Mouse (Mus musculus) hindbrain, embryonic 13.5 days (tissue): ENCODE measurements at regions not wholly inside any gene's neighbourhood (a gene's known extent, or its start where the extent isn't known, plus 50 kb on each side); places are given as distances from the start of the nearest gene placed in this dataset.

Source experiments
- ATAC-seq: fragments of 200-750 bp; cut with Nextera tagmentation; 2 replicates; pipeline ENCODE4 v1.8.0; 2017; ENCODE audit warnings: moderate TSS enrichment; ENCODE audit not compliant: low FRiP score
- H3K27ac ChIP-seq: fragments of 300-500 bp; sonication (generic); 2 replicates; pipeline ENCODE4 v1.5.1; 2015; ENCODE audit warnings: inconsistent platforms, mild to moderate bottlenecking, moderate library complexity
- H3K27me3 ChIP-seq: fragments of 300-500 bp; sonication (generic); 2 replicates; pipeline ENCODE4 v1.6.1; 2015; ENCODE audit warnings: mild to moderate bottlenecking, inconsistent platforms
- H3K36me3 ChIP-seq: fragments of 300-500 bp; sonication (generic); 2 replicates; pipeline ENCODE4 v1.6.1; 2015; ENCODE audit warnings: mild to moderate bottlenecking, inconsistent platforms
- H3K4me1 ChIP-seq: fragments of 300-500 bp; sonication (generic); replicated peaks from 2 replicates; pipeline ENCODE4 v1.6.1; 2015; ENCODE audit warnings: inconsistent platforms
- H3K4me2 ChIP-seq: fragments of 300-500 bp; sonication (generic); 2 replicates; pipeline ENCODE4 v1.6.1; 2015; ENCODE audit warnings: inconsistent platforms, mild to moderate bottlenecking, moderate library complexity
- H3K4me3 ChIP-seq: fragments of 300-500 bp; sonication (generic); 2 replicates; pipeline ENCODE4 v1.5.1; 2015; ENCODE audit warnings: mild to moderate bottlenecking, inconsistent platforms
- H3K9ac ChIP-seq: fragments of 300-500 bp; sonication (generic); 2 replicates; pipeline ENCODE4 v1.6.1; 2015; ENCODE audit warnings: mild to moderate bottlenecking, inconsistent platforms
- H3K9me3 ChIP-seq: fragments of 300-500 bp; sonication (generic); 2 replicates; pipeline ENCODE4 v1.6.1; 2016; ENCODE audit warnings: inconsistent platforms
- WGBS: fragments of 180-500 bp; shearing (Covaris S2); methylation state at CpG from one replicate; pipeline ENCODE4 v1.1.7; 2015; 5-methylcytosine and 5-hydroxymethylcytosine counted together

DNA sequence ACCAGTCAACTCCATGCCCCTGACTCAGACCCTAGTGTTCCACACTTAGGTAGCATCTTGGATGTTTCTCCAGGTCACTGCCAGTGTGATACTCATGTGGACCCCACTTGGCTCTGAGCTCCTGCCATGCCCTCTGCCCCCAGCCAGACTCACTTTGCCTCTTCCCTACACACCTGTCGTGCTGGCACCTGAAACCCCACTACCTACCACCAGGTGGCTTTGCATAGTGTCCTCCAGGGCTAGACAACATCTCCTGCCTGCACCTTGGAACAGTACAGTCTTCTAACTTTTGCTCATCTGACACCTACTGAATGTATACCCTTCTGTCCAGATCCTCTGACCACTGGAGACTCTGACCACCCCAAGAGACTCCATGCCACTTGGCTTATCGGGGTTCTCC is 80.6 kb downstream of the Fam53a start:
- Histone ChIP-seq H3K4me1 (peaks cover 8% of the 10 kb centered on the region; the same call in 1 of the 2 replicates), H3K4me2 (no peak overlapping the region), H3K27ac (no peak overlapping the region), H3K4me3 (no peak overlapping the region), H3K9me3 (no peaks in the 10 kb centered on the region), H3K9ac (no peak overlapping the region), H3K36me3 (no peaks in the 10 kb centered on the region), H3K27me3 (peaks cover 74% of the 10 kb centered on the region)
- no peak for ATAC-seq
- WGBS: 77% methylated on average over 2 of the region's 2 CpGs

DNA sequence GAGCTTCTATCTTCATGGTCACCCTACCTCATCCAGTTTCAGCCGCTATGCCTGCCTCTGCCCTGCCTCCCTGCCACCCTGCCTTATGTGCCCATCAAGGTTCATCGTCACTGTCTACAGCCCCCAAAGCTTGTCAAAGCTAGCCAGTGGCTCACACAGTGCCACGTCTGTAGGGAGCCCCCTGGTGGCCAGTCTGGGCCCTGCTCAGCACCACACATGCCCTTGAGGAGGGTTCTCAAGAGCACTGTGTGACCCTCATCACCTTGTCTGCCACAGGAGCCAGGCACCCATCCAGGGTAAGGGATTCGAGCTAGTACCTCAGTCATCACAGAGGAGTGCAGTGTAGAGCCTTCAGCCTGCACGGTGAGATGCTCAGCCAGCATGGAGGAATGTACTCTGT is 86.1 kb downstream of the Fam53a start:
- H3K36me3 ChIP-seq: no peaks in the 10 kb centered on the region
- no peak overlapping the region for H3K4me3 ChIP-seq
- no peaks in the 10 kb centered on the region for H3K9me3 ChIP-seq
- peaks cover 80% of the 10 kb centered on the region for H3K27me3 ChIP-seq
- H3K9ac ChIP-seq: no peak overlapping the region
- peak; percentile 23; the same call in 1 of the 2 replicates for ATAC-seq
- H3K27ac ChIP-seq: no peak overlapping the region
- no peak overlapping the region for H3K4me2 ChIP-seq
- 23% methylated on average over 5 of the region's 5 CpGs for WGBS
- H3K4me1 ChIP-seq: peaks cover 48% of the 10 kb centered on the region

DNA sequence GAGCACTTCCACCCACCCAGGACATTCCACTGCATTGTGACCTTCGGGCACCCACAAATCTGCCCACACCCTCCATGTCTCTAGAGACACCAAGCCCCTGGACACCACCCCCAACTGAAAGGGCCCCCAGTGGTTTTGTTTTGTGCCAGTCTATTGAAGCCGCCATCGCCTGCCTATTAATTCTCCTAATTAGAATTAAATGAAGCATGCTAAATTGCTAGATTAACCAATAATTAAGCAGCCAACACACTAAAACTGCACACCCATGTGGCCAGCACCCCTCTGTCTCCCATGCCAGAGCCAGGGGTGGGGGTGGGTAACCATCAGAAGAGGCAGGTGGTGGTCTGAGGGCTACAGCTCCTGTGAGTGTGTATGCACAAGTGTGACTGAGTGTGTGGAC is 86.8 kb downstream of the Fam53a start:
- H3K4me2 ChIP-seq: no peak overlapping the region
- ATAC-seq: peak; percentile 42
- WGBS: 50% methylated on average over 3 of the region's 3 CpGs

DNA sequence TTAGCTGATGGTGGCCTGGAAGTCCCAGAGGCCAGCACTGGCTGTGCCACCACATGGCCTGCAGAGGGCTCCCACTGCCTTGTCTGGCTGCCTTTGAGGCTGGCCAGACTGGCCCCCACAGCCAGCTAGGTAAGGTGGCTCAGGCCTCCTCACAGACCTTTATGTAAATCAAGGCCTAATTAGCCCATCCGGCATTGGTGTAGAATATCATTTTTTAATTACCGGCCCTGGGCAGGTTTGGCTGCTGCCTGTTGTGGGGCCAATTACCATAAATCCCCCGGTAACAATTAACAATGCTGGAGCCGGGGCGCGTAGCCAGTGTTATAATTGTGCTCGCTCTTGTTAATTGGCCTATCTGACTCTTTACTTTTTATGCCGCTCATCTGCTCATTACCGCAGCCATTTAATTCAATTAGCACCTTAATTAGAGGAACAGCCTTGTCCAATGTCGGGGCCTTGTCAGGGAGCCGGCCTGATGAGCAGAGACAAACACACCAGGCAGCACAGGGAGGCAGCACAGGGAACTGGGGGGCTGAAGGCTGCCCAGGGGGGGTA is 87.4 kb downstream of the Fam53a start:
- peaks cover 54% of the 10 kb centered on the region for H3K4me1 ChIP-seq
- H3K36me3 ChIP-seq: no peaks in the 10 kb centered on the region
- H3K4me2 ChIP-seq: no peak overlapping the region
- WGBS: 20% methylated on average over 11 of the region's 11 CpGs
- peaks cover 80% of the 10 kb centered on the region for H3K27me3 ChIP-seq
- no peaks in the 10 kb centered on the region for H3K9me3 ChIP-seq
- no peak overlapping the region for H3K4me3 ChIP-seq
- ATAC-seq: peak; percentile 59
- H3K9ac ChIP-seq: no peak overlapping the region
- 0 out of 2 replicates have a peak overlapping the region, but pooled peaks have one; percentile 23 for H3K27ac ChIP-seq

More for the DNA sequence above, 86.8 kb downstream of the Fam53a start:
- Histone ChIP-seq H3K9ac (no peak overlapping the region), H3K9me3 (no peaks in the 10 kb centered on the region), H3K4me3 (no peak overlapping the region), H3K36me3 (no peaks in the 10 kb centered on the region), H3K27me3 (peaks cover 80% of the 10 kb centered on the region), H3K4me1 (peaks cover 50% of the 10 kb centered on the region), H3K27ac (0 out of 2 replicates have a peak overlapping the region, but pooled peaks have one; percentile 23)

DNA sequence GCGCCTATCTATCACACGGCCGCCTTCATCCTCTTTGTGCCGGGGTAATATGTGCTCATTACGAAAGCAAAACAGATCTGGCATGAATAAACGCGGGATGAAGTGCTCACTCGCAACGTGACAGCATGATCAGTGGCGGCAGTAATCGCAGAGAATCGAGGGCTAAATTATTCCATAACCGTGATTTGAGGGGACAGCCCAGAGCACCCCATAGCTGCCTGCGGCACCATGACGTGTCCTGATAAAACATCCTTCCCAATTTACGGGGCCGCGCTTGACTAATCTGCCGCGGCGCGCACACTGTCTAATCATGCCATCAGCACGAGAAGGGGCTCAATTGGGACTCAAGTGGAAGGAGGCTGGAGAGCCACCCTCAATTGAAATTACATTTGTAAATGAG is 89.2 kb downstream of the Fam53a start:
- whole genome bisulfite sequencing: 23% methylated on average over 23 of the region's 23 CpGs
- H3K9me3 ChIP-seq: no peaks in the 10 kb centered on the region
- no peaks in the 10 kb centered on the region for H3K36me3 ChIP-seq
- 0 out of 2 replicates have a peak, but pooled peaks have one; percentile 34 for ATAC-seq
- peaks cover 80% of the 10 kb centered on the region for H3K27me3 ChIP-seq
- H3K27ac ChIP-seq: peak overlapping the region; percentile 48; the same call in 1 of the 2 replicates
- H3K9ac ChIP-seq: 0 out of 2 replicates have a peak overlapping the region, but pooled peaks have one; percentile 19
- H3K4me1 ChIP-seq: peaks cover 57% of the 10 kb centered on the region
- peak overlapping the region; percentile 41 for H3K4me2 ChIP-seq
- H3K4me3 ChIP-seq: peak overlapping the region; percentile 9; the same call in 1 of the 2 replicates

DNA sequence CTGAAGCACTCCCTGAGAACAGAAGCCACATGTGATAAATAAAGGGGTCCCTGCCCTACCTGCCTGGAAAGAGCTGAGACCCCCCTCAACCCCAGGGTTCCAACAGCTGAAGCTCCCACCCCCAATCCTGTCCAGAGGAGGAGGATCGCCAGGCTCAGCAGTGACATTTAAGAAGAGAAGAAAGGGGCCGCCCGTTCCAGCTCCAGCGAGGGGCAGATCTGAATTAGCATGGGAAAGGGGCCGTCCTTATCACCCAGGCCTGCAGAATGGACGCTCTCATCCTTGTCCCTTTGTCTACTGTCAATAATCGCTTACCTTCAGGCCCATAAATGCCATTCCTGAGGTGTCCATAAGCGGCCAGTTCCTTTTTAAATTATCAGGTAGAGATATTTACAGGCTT is 92.0 kb downstream of the Fam53a start:
- ATAC-seq: no peak
- no peak overlapping the region for H3K4me2 ChIP-seq
- peaks cover 90% of the 10 kb centered on the region for H3K27me3 ChIP-seq
- no peak overlapping the region for H3K9ac ChIP-seq
- no peaks in the 10 kb centered on the region for H3K36me3 ChIP-seq
- 25% methylated on average over 8 of the region's 8 CpGs for WGBS
- no peak overlapping the region for H3K4me3 ChIP-seq
- H3K27ac ChIP-seq: no peak overlapping the region
- H3K9me3 ChIP-seq: no peaks in the 10 kb centered on the region
- H3K4me1 ChIP-seq: peaks cover 58% of the 10 kb centered on the region

DNA sequence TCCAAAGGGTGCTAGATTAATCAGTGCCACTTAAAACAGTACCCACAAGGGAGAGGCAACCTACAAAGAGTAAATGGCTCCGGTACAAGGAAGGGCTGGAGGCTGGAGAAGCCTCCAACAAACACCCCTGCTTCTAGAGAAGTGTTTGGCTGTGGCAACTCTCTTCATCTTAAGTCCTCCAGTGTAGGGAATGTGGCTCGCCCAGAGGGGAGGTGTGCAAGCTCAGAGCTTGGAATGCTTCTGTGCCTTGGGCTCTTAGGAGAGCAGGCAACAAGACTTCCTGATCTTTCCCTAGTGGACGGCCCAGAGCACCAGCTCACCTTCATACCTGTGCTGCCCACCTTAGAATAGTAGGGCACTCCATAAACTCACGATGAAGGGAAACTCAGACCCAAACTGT is 92.4 kb downstream of the Fam53a start:
- Histone ChIP-seq H3K27me3 (peaks cover 94% of the 10 kb centered on the region), H3K4me2 (no peak overlapping the region), H3K27ac (no peak overlapping the region), H3K4me1 (peaks cover 54% of the 10 kb centered on the region), H3K4me3 (no peak overlapping the region), H3K9me3 (no peaks in the 10 kb centered on the region), H3K9ac (no peak overlapping the region), H3K36me3 (no peaks in the 10 kb centered on the region)
- no peak for ATAC-seq
- 64% methylated on average over 4 of the region's 4 CpGs for WGBS

DNA sequence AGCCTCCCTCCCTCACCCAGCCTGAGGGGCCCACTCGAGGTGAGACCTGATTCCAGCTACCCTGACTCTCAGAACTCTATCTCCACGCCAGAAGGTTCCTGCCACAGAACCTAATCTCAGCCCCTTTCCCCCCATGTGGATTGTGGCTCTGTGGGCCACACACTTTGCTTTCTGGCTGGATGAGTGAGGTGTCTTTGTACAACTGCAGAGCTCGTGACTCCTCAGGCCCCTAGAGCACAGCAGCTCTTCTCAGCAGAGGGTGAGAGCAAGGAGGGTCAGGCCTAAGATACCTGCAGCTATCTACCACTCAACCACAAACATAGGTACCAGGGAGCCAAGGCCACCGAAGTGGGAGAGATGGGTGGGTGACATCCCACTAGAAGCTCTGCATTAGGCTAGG is 93.2 kb downstream of the Fam53a start:
- no peak overlapping the region for H3K4me2 ChIP-seq
- H3K4me1 ChIP-seq: peaks cover 46% of the 10 kb centered on the region
- no peak overlapping the region for H3K27ac ChIP-seq
- H3K36me3 ChIP-seq: no peaks in the 10 kb centered on the region
- no peak overlapping the region for H3K4me3 ChIP-seq
- peaks cover 99% of the 10 kb centered on the region for H3K27me3 ChIP-seq
- no peaks in the 10 kb centered on the region for H3K9me3 ChIP-seq
- H3K9ac ChIP-seq: no peak overlapping the region
- no peak for ATAC-seq
- 81% methylated on average over 4 of the region's 4 CpGs for WGBS

DNA sequence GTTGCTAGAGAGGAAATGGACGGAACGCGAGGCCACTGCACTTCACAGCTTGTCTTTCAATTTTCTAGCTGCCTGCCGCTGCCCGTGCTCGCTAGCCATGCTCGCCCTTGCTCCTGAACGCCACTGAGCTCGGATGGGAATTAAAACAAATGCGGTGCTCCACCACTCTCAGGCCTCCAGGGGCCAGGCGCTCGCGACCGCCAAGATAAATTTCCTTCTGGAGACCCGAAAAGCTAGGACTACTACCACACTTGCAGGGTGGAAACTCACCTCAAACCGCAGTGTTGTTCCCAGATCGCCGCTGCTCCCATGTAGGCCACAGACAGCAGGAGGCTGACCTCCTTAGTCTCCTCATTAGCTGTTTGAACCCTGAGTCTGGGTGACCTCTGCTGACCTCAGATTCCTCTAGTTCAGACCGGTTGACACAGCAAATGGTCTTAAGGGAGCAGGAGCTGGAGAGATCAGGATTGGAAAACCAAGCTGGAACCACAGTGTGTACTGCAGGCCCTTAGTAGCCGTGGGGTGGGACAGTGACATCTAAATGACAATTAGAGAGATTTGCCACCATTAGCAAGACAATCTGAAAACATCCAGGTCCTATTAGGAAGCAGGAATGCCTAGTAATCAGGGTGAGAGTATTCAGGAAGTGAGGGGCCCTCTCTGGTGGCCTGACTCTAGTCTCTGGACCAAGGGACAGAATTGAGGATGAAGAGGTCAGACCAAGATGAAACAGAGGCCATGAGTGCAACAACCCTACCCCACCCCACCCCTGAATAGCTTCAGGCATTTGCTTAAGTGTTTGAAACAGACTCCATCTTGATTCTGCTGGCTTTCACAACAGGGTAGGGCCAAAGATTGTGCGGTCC is 94.1 kb downstream of the Fam53a start:
- peak overlapping the region; percentile 9; the same call in 1 of the 2 replicates for H3K4me3 ChIP-seq
- H3K27me3 ChIP-seq: peaks cover 96% of the 10 kb centered on the region
- no peak for ATAC-seq

DNA sequence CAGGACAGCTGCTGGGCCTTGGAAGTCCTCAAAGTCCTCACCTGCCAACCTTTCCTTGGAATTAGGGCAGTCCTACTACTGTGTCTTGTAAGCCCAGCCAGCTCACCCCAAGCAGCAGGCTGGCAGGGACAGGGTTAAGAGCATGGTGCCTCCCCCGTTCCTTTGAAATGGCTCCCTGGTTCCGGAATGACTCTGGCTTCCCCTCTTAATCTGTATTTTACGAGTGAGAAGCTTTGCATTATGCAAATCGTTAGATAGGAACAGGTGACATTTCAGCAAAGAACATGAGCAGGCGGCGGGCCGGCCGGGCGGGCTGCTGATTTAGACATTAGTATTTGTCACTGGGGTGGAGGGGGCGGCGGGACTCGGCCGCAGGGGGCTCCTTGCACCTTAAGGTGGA is 95.1 kb downstream of the Fam53a start:
- Histone ChIP-seq H3K4me3 (peak overlapping the region; percentile 9; the same call in 1 of the 2 replicates), H3K4me1 (peaks cover 35% of the 10 kb centered on the region), H3K27me3 (peaks cover 91% of the 10 kb centered on the region), H3K9me3 (no peaks in the 10 kb centered on the region), H3K9ac (peak overlapping the region; percentile 49; the same call in 1 of the 2 replicates), H3K36me3 (no peaks in the 10 kb centered on the region), H3K27ac (peak overlapping the region; percentile 60; the same call in 1 of the 2 replicates), H3K4me2 (peak overlapping the region; percentile 44)
- WGBS: 4% methylated on average over 13 of the region's 13 CpGs
- no peak for ATAC-seq

More for the DNA sequence above, 94.1 kb downstream of the Fam53a start:
- Histone ChIP-seq H3K9me3 (no peaks in the 10 kb centered on the region), H3K27ac (peak overlapping the region; percentile 60), H3K4me2 (peak overlapping the region; percentile 44), H3K9ac (peak overlapping the region; percentile 49; the same call in 1 of the 2 replicates), H3K4me1 (peaks cover 38% of the 10 kb centered on the region), H3K36me3 (no peaks in the 10 kb centered on the region)
- 6% methylated on average over 21 of the region's 21 CpGs for WGBS

DNA sequence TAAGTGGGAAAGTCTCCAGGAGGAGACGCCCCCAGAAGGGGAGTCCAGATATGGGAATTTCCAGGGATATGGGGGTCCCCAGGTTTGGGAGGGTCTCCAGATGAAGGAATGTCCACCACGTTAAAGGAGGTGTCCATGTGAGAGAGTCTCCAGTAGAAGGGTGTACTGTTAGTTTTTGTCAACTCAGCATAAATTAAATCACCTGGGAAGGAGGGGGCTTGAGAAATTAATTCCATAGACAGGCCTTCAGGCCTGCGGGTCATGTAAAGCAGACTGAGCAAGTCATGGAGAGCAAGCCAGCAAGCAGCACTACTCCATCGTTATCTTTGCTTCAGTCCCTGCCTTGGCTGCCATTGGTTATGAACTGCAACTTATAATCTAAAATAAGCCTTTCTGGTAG is 96.2 kb downstream of the Fam53a start:
- 96% methylated on average over 4 of the region's 4 CpGs for WGBS
- Histone ChIP-seq H3K4me1 (peaks cover 45% of the 10 kb centered on the region), H3K4me2 (no peak overlapping the region), H3K9ac (no peak overlapping the region), H3K36me3 (no peaks in the 10 kb centered on the region), H3K27ac (no peak overlapping the region), H3K9me3 (no peaks in the 10 kb centered on the region), H3K4me3 (no peak overlapping the region), H3K27me3 (peaks cover 89% of the 10 kb centered on the region)
- ATAC-seq: no peak

DNA sequence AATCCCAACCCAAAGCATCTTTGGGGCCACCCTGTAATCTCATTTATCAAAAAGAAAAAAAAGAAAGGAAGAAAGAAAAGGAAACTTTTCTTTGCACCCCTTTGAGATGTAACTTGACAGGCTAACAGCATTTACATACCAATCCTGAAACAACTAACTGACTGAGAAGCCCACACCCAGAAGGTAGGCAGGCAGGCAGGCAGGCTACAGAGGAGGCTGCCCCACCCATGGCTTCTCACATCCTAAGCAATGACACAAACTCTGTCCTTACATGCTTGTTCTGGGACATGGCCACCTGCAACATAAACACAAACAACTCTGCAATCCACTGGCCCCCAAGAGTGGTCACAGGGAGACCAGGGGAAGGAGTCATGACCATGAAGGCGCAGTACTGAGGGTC is 97.5 kb upstream of the Nkx1-1 start:
- H3K27me3 ChIP-seq: peaks cover 86% of the 10 kb centered on the region
- WGBS: 83% methylated on average over 1 of the region's 1 CpGs

More for the DNA sequence above, 97.5 kb upstream of the Nkx1-1 start:
- ATAC-seq: no peak
- Histone ChIP-seq H3K4me2 (no peak overlapping the region), H3K36me3 (no peaks in the 10 kb centered on the region), H3K9ac (no peak overlapping the region), H3K27ac (no peak overlapping the region), H3K4me3 (no peak overlapping the region), H3K9me3 (no peaks in the 10 kb centered on the region), H3K4me1 (peaks cover 50% of the 10 kb centered on the region)
